Mouse (Mus musculus) right cerebral cortex, postnatal 10 days (tissue): ENCODE measurements at regions not wholly inside any gene's neighbourhood (a gene's known extent, or its start where the extent isn't known, plus 50 kb on each side); places are given as distances from the start of the nearest gene placed in this dataset.

Experiments used
- DNase-seq, 2 experiments: peaks; one replicate each; pipeline ENCODE4 v3.0.0; 2021; ENCODE audit warnings: low spot score in 2 of 2

- no peak for DNase-seq
Measured at GRCm38 (mm10) chr16:74739194-74740135, 327.8 kb upstream of the Robo2 start.

GRCm38 (mm10) chr16:74732940-74733776, 321.5 kb upstream of the Robo2 start:
- no peak for DNase-seq

DNA sequence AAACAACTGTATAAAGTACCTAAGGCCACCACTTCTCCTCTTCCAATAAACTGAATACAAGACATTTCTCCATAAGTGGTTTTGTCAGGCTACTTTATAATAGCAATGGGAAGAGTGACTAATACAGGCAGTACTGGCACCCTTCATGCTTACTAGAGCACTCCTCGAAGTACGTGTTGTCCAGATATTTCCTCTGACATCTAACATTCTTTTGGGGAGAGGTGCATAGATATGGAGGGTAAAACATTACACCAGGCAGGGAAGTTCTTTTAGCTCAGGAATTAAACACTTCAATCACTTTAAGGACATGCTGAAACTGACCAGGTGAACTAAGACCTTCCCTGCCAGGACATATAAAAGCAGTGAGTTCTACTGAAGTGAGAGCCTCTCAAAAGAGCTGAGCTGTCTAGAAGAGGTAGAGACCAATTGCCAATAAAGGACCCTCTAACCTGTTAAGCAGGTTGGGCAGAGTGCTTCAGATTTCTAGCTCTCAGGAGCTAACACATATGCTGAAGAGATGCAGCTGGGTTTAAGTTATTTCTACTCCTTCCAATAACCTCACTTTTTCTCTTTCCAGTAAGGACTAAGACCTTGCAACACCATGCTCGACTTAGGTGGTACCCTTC, 318.7 kb upstream of the Robo2 start:
- DNase-seq: no peak

DNA sequence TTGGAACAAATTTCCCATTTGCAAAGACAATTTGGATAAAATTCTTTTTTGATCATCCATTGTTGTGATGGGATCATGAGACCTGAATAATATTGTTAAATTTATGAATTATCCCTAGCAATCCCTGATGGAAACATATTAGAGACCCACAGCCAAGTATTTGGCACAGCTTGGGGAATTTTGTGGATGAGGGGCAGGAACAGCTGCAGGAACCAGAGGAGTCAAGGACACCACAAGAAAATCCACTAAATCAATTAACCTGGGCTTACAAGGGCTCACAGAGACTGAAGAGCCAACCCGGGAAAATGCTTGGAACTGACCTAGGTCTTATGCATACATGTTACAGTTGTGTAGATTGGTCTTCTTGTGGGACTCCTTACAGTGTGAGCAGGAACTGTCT, 311.6 kb upstream of the Robo2 start:
- no peak for DNase-seq

DNA sequence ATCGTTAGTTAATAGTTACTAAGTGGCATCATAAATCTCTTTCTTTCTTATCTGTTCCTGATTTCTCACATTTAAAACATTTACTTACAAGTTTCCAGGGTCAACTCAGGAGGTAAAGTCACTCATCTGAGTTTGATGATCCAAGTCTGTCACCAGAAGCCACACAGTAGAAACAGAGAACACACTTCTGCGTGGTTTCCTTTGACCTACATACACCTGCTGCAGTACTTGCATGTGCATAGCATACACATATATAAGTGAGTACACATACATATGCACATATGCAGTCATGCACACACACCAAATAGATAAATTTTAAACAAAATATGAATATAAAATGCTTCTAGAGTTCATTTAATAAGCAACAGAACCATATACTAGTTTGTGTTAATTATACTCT, 306.5 kb upstream of the Robo2 start:
- DNase-seq: no peak

DNA sequence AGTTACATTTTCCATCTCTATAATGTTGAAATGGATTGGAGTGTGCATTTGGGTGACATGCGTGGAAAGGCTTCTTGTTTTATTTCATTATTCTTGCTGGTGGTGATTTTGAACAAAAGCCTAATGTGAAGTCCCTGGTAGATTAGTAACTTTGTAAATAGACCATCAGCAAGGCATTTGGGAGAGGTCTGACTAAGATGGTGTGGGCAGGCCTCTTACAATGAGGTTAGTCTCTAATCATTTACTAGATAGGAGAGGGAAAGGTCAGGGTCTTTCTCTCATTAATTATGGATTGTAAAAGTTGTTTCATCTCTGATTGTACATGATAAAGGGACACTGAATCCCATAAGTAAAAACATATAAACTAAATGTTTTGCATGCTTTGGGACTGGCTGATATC, 306.0 kb upstream of the Robo2 start:
- no peak for DNase-seq

GRCm38 (mm10) chr16:74714950-74715349, 303.3 kb upstream of the Robo2 start:
- no peak for DNase-seq

- DNase-seq: no peak
Measured at GRCm38 (mm10) chr16:74712515-74712914, 300.9 kb upstream of the Robo2 start.

DNA sequence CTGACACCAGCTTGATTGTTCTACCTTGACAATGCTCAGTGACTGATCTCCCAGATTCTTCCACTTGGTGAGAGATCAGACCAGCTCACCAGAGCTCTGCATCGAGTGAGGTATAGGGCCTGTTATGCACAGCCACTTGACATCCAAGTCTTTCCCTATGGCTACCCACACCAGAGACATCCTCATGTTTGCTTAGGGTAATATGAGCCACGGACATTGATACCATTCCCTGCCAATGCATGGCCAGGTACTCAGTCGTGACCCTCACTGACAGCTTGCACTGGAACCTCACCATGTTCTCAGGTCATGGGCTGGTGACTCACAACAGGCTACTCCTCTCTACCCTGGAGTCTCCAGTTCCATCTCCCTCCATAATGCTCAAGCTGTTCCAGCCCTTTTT, 290.4 kb upstream of the Robo2 start:
- DNase-seq: no peak

DNA sequence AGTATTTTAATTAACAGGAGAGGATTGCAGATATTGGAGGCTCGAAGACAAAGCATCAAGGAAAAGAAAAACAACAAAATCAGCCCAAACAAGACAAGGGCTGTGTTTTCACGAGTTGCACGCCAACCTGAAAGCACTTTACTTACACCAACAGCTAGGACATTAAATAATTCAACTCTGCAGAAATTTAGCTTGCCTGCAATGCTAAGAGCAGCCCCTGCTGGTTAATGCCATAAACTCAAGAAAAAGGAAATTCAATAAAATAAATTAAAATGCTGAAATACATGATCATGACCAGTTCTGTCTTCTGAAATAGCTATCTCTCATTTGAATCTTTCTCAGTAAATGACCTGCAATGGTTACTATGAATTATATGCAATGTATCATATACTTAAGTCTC, 271.7 kb upstream of the Robo2 start:
- peak; percentile 25 to 32 for DNase-seq

- no peak for DNase-seq
Measured at GRCm38 (mm10) chr16:74675586-74675985, 264.0 kb upstream of the Robo2 start.

- DNase-seq: no peak
Measured at GRCm38 (mm10) chr16:74671466-74671865, 259.8 kb upstream of the Robo2 start.

GRCm38 (mm10) chr16:74664337-74664736, 252.7 kb upstream of the Robo2 start:
- no peak for DNase-seq

- DNase-seq: no peak
Measured at GRCm38 (mm10) chr16:74651244-74651643, 239.6 kb upstream of the Robo2 start.

DNA sequence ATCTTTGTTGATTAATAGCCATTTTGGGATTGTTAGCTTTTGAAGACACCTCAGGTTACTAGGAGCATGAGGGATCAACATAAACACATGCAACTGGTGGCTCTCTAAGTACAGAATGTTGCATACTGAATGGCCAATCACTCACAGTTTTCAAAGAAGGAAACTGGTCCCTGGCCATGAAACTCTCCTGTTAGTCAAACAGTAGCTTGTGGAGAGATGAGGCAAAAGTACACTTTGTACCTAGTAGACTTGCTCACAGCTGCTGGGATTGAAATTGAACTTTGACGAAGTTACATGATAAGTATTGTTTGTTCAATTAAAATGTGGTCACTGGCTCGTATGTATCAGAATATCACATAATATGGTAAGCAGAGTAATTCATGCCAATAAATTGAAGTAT, 237.6 kb upstream of the Robo2 start:
- no peak for DNase-seq

GRCm38 (mm10) chr16:74648384-74648783, 236.8 kb upstream of the Robo2 start:
- no peak for DNase-seq

GRCm38 (mm10) chr16:74644750-74645366, 233.2 kb upstream of the Robo2 start:
- no peak for DNase-seq

DNA sequence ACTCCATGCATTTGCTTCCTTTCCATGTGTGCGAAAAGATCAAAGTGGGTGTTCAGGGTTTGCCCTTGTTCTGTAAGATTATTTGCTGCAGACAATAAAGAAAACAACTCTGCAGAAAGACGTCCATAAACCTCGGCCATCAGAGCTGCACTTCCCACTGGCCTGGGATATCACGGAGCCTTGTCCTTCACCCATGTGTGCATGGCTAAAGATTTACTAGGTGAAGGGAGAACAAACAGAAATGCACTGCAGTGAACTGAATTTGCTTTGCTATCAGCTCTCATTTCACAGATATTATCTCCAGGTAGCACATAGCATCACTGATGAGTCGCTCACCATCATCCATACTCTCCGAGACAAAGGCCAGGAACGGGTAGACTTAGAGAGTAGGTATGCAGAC, 228.2 kb upstream of the Robo2 start:
- no peak for DNase-seq

GRCm38 (mm10) chr16:74637638-74638037, 226.0 kb upstream of the Robo2 start:
- no peak for DNase-seq

GRCm38 (mm10) chr16:74625783-74626182, 214.2 kb upstream of the Robo2 start:
- DNase-seq: no peak

GRCm38 (mm10) chr16:74612072-74612471, 200.4 kb upstream of the Robo2 start:
- DNase-seq: no peak

DNA sequence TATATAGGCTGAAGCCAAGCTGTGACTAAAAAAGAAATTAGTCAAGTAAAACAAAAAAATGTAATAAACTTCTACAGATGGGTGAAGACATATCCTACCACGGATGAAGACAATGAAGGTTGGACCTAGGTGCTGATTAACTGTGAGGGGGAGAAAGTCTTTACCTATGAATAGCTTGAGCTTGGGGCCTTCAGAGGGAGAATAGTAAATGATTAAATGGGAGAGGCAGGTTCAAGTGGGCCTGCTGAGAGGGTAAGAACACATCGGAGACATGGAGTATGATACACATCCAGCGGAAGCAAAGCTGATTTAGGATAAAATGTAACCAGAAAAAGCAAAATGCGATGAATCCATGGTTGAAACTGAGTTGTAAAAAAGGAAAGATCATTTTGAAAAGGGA, 197.9 kb upstream of the Robo2 start:
- DNase-seq: no peak
